Mouse (Mus musculus): ENCODE measurements around the gene Tpgs1. TPM values are rescaled to one million over a fixed set of nuclear protein-coding genes. Genes with fewer than 3 reads are reported as not detected.
A peak's percentile ranks its signal among the peaks of the same experiment; 100 is the strongest.

The Tpgs1 gene
- total RNA-seq, 2 experiments from 2014 or later = 74.9 to 79.7 TPM

DNA sequence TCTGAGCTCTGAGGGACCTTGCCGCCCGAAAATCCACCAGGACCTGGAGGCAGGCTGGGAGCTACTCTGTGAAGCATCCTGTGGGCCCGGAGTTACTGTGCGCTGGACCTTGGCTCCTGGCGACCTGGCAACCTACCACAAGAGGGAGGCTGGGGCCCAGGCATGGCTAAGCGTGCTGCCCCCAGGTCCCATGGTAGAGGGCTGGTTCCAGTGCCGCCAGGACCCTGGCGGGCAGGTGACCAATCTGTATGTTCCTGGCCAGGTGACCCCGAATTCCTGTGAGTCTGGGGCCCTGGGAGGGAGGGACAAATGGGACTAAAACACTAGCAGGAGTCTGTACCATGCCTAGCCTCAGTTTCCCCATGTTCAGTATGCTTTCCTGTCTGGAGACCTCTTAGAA, 2.7 kb upstream of the Tpgs1 start:
- no peak for DNase-seq (ENCODE audit: extremely low spot score in 1 of 2, low spot score in 1 of 2)

DNA sequence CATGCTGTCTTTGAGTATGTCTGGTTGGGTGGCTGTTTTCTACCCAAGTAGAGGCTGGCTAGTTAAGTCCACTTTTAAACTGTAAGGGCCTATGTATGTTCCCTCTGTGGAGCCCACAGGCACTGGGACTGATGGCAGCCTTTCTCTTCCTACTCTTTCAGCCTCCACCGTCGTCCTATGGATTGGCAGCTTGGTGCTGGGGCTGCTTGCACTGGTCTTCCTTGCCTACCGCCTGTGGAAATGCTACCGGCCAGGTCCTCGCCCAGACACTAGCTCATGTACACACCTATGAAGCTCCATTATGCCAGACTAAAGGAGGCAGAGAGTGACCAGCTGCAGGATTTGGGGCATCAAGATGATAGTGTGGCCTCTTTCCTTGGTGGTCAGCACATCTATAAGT, 1.1 kb upstream of the Tpgs1 start:
- DNase-seq (ENCODE audit: extremely low spot score in 1 of 2, low spot score in 1 of 2) = no peak

DNA sequence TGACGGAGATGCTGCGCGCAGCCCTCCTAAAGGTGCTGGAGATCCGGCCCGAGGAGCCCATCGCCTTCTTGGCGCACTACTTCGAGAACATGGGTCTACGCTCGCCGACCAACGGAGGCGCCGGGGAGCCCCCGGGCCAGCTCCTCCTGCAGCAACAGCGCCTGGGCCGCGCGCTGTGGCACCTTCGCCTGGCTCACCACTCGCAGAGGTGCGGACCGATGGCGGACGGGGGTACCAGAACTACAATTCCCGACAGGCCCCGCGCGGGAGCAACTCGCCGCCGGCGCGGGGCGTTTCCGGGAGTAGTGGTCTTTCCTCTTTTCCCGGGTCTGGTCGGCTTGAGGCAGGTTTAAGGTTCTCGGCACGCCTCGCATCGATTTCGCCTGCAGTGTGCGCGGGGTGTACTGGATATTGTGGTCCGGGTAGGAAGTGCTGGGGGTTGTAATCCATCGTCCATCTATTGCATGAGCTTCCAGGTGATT, 448 bp downstream of the Tpgs1 start:
- DNase-seq (ENCODE audit: extremely low spot score in 1 of 2, low spot score in 1 of 2) = peak; percentile 72 to 85

DNA sequence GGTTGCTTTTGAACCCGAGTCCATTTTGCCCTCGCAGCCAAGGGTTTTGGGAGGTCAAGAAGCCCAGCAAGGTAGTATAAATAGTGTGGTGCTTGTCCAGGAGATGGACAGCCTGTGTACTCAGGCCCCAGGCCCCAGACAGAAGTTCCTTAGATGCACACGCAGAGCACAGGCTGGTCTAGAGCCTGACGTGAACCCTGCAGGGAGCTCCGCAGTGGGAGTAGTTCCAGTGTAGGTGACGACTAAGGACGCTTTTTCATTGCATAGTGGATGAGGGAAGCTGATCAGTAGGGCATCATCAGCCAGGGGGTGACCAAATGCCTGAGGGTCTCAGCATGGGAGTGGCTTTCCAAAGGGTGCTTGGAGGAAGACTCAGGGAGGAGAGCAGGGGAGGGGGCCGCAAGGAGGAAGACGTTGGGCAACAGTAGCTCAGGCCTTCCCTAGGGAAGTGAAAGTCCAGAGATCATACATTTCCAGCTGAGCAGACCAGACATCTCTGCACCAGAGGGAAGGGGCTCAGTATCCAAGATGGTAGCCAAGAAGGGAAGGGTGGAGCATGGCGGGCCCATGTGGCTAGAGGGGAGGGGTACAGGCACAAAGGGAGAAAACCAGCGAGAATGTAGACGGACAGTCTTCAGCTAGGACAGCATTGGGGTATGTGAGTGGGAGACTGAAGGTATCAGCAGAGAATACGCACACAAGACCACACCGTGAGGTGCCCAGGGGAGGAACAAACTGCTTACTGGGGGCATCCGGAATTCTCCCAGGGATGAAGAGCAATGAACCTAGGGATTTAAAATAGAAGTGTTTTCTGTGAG, 1.1 kb downstream of the Tpgs1 start:
- no peak for DNase-seq (ENCODE audit: extremely low spot score in 1 of 2, low spot score in 1 of 2)

DNA sequence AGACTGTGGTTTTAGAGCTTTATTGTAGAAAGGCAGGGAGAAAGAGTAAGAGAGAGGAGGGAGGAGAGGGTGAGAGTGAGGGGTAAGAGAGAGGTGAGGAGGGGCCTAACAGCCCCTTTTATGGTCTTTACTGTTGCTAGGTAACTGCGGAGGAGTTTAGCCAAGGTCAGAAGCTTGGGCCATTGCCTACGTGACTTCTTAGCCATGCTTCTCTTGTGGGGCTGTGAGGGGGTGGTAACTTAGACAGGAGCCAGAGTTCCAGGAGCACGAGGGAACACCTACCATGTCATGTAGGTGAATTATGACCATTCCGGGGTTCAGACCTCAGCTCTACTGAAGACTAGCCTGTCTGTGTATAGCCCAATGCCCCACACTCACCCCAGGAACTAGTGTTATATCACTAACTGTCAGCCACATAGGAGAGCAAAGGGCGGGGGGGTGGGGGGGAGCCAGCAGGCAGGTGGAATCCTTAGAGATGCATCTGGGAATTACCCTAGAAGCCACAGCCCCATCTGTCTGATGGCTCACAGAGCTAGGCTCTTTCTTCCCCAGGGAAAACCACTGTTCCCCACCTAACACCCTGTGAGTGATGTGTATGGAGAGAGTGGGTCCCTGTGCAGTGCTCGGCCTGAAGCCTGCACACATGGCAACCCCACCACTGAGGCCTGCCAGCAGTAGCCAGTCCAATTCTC, 2.4 kb downstream of the Tpgs1 start:
- DNase-seq (ENCODE audit: extremely low spot score in 1 of 2, low spot score in 1 of 2) = no peak

DNA sequence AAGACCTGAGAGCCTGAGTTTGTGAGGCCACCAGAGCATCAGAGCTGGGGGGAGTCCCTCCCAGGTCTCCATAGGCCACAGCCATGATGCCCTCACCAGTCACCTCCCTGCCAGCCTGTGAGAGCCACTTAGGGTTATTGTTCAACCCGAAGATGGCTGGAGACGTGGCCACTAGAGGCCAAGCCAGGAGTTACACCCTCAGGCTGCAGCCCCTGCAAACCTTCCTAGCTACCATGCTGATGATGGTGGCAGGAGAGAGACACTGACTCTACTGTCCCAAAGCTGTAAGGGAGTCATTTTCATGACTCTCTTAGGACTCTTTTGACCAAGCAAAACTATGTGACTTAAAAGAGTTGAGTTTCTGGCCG, 2.9 kb downstream of the Tpgs1 start:
- DNase-seq (ENCODE audit: extremely low spot score in 1 of 2, low spot score in 1 of 2) = no peak

DNA sequence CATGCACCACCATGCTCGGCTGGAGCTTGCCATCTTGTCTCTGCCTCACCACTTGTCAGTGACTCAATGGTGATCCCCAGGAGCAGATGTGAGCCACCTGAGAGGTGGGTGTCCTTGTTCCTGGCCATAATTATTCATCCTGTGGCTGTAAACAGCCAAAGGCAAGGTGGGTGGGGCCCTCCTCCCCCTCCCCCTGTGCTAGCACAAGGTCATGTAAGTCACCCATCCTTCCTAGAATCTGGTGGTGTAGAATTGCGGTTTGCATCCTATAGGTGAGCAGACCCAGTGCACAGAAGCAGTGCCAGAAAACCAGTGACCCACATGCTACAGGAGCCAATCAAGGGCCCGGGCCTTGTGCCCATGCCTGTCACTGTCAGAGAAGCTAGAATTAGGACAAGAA, 3.9 kb downstream of the Tpgs1 start:
- no peak for DNase-seq (ENCODE audit: extremely low spot score in 1 of 2, low spot score in 1 of 2)

DNA sequence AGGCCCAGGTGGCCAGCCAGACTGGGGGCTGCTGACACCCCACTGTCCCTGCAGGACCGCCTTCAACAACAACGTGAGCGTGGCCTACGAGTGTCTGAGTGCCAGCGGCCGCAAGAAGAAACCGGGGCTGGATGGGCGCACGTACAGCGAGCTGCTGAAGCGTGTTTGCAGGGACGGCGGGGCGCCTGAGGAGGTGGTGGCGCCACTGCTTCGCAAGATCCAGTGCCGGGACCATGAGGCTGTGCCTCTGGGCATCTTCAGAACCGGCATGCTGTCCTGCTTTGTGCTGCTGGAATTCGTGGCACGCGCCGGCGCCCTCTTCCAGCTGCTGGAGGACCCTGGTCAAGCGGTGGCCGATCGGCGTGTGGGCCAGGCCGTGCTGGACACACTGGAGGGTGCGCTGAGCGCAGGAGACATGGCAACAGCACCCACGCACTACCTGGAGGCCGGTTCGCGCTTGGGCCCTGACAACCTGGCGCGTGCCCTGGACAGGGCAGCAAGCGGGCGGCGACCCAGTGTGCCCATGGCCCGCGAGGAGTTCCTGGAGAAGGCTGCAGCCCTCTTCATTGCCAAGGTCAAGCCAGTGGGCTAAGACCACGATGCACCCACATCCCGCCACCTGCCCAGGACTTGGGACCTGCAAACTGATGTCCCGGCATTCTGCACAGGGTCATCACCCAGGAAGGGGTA, 6.3 kb downstream of the Tpgs1 start:
- DNase-seq (ENCODE audit: extremely low spot score in 1 of 2, low spot score in 1 of 2) = no peak

DNA sequence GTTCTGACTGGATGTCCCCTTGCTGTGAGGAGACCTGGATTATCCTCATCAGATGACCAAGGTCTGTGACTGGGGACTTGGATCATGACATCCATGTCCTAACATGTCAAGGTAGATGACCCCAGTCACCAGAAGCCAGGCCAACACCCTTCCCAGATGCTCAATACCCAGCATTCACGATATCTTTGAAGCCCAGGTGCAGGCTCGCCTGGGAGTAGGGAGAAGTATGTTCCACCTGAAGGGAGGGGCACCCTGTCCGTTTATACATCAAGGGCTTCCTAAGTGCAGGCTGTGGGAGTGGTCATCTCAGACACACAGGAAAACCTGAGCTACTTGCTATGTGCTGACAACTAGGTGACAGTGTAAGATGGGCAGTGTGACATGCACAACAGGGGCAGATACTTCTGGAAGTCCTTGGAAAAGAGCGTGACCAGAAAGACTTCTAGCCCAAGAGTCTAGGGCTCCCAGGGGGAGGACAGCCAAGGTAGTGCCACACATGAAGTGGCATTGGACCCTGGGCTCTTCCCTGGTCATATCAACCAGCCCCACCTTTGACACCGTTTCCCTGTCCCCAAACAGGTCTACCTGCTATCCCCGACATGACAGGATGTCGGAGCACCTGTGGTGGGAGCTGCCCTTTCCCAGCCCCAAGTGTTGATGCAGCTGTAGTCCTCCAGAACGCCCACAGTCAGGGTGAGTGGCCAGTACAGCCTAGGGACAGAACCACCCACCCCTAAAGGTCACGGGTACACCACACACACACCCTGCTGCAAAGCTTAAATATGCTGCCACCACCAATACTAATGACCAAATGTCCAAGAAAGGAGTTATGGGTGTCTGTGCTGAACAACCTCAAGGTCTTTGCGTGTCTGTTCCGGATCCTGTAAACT, 11.7 kb downstream of the Tpgs1 start:
- no peak for DNase-seq (ENCODE audit: extremely low spot score in 1 of 2, low spot score in 1 of 2)

DNA sequence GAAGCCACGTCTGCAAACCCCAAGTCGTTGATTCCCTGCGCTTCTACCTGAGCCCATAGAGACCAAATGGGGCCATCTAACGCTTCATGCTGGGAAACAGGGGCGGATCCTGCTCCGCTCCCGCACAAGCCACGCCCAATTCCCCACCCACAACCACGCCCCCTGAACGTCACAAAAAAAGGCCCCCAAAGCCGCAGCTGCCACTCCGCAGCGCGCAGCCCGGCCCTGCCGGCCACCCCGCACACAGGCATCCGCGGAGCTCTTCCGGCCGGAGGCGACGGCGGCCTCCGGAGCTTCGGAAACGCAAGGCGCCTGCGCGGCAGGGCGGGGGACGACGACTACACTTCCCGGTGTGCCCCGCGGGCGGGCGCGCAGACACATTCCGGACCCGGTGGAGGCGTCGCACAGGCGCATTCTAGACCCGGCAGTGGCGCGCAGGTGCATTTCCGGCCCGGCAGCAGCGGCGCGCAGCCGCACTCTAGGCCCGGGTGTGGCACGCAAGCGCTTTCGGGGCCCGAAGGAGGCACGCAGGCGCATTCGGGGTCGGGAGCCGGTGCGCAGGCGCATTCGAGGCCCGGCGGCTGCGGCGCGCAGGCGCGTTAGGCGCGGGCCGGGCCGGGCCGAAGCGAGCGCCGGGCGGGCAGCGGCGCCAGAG, 12.5 kb downstream of the Tpgs1 start, which contains the start of gene Cdc34:
Gene Cdc34 (plus strand): TSS at position 605 of the 655 bp plus-strand sequence.
- DNase-seq (ENCODE audit: extremely low spot score in 1 of 2, low spot score in 1 of 2) = peak; percentile 97

DNA sequence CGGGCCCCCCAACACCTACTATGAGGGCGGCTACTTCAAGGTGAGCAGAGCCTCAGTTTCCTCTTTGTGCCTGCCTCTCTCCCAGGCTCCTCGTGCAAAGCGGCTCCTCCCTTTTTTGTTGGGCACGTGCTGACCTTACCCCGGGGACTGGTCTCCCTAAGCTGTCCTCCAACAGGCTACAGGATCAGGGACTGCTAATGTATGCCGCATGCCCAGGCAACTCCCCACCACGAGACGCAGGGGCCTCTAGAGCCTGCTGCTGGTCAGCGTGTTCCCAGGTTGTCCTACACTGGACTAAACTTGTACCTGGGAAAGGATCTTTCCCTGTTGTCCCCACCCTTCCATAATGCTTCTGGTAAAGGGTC, 13.4 kb downstream of the Tpgs1 start:
- DNase-seq (ENCODE audit: extremely low spot score in 1 of 2, low spot score in 1 of 2) = no peak

DNA sequence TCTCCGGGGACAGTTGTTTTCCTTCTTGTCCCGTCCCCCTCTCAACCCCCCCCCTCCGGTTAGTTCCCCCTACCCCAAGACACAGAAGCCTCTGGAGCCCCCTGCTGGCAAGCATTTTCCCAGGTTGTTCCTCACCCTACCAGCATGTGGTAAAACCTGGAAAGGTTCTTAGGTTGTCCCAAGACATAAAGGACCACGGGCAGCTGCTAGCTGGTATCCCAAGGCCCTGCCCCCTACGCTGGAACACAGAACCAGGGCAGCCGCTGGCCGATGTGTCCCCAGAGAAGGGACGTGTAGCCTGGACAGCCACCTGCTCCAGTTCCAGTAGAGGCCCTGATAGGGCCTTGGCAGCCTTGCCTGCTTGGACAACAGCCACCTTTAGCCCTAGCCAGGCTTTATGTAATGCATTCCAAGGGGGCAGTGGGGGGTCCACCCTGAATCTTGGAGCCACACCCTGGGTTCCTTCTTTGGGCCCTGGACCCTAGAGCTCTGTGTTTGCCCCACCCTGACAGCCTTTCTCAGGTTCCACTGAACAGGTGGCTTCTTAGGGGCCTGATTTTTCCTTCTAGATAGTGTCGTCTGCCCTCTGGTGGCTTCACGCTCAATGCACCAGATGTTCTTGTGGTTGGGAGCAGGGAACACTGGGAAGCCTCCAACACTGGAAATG, 13.9 kb downstream of the Tpgs1 start:
- DNase-seq (ENCODE audit: extremely low spot score in 1 of 2, low spot score in 1 of 2) = peak in 1 of 2 experiments; percentile 61

DNA sequence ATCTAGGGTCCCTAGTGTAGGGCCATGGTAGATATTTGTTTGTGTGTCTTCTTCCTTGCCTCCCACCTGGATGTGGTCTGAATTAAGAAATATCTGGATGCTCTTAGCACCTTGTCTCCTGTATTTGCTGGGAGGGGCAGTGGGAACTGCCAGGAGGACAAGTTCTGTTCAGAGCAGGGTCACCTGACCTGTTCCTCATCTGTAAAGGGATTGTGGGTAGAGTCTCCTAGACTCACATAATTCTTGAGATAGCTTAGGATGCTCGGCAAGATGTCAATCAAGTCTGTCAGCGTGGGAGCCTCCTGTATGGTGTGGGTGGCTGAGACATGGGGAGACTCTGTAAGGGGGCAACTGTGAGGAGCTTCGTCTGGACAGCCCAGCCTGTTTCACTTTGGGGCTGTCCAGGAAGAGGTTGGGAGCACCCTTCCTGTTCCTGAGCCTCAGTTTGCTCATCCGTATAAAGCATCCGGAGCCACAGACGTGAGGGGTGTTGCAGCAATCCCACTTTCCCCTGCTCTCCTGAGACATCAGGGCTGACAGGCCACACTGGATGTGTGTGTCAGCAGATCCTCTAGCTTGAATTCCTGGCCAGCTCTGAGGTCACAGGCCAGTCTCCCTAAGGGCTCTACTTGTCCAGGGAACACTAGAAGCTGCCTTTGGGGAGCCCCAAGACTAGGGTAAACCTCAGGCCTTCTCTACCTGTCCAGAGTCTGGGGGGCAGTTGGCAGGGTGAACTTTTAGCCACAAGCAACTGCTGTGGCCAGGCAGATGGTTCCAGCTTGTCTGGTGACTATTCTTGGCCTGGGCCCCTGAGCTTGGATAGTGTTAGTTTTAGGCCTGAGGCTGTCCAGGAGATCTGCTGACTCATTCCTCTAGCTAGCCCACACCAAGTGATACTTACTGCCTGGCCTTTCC, 14.8 kb downstream of the Tpgs1 start:
- no peak for DNase-seq (ENCODE audit: extremely low spot score in 1 of 2, low spot score in 1 of 2)

DNA sequence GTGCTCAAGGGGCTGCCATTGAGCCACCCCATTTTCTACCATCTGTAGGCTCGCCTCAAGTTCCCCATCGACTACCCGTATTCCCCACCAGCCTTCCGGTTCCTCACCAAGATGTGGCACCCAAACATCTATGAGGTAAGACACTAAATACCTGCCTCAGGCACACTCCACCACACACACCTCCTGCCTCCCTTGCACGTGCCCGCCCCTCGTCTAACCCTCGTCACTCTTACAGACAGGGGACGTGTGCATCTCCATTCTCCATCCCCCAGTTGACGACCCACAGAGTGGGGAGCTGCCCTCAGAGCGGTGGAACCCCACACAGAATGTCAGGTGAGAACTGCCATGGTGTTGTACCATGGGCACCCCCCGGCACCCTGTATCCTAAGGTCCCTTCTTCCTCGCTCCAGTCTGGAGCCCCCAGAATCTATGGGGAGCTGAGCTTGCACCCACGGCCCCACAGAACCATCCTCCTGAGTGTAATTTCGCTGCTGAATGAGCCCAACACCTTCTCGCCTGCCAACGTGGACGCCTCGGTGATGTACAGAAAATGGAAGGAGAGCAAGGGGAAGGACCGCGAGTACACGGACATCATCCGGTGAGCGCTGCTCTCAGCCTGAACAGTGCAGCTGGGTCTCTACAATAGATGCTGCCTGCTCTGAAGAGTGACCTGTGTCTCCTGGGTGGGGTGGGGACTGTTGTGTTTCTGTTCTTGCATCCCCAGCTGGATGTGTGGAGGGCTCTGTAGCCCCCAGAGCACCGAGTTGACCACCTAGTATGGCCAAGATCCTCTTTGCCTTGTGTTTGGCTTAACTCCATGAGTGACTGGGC, 15.8 kb downstream of the Tpgs1 start:
- no peak for DNase-seq (ENCODE audit: extremely low spot score in 1 of 2, low spot score in 1 of 2)

DNA sequence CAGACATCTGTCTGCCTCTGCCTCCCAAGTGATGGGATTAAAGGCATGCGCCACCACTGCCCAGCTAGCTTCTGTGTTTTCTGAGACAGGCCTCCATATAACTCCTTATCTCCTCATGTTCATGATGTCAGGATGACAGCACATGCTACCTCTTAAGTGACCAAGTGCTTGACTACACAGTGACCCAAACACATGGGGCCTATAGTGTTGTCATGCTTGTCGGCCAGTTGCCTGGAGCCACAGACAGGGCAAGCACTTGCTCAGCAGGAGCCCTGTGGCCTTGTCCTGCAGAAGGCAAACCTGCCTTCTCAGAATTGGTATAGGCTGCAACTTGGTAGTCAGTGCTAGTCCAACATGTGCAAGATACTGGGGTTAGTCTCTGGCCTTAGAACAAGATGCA, 17.1 kb downstream of the Tpgs1 start:
- DNase-seq (ENCODE audit: extremely low spot score in 1 of 2, low spot score in 1 of 2) = no peak

DNA sequence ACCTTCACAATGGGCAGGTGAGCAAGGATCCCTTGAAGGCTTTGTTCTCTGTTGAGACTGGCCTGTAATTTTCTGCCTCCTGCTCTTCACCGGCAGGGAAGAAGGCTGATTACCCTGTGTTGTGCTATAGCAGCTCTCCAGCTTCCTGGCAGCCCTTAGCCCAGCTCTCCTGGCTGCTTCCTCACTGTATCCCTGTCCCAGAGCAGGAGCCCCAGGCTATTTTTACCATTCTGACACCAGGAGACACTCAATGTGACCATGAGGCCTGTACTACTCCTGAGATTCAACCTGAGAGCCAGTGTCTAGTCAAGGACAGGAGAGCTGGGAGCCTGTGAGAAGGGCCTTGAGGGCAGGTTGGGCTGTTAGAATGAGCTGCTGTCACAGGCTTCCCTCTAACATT, 17.5 kb downstream of the Tpgs1 start:
- DNase-seq (ENCODE audit: extremely low spot score in 1 of 2, low spot score in 1 of 2) = no peak

DNA sequence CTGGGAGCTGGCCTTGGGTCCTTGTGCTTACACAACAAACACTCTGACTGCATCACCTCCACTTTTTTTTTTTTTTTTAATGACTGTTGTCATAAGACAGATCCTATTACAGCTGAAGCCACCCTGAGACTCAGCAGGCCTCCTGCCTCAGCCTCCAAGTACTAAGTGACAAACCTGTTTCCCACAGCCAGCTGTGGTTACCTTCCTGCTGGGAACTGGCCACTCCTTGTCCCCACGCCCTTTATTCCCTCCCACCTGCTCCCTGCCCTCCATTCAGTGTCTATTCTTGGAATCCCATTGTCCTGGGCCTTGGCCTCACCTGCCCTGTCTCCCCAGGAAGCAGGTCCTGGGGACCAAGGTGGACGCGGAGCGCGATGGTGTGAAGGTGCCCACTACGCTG, 18.3 kb downstream of the Tpgs1 start:
- DNase-seq (ENCODE audit: extremely low spot score in 1 of 2, low spot score in 1 of 2) = no peak

Data from layer of hippocampus, postnatal 25 days (tissue).